Mouse (Mus musculus): Measurements from ENCODE around the gene Dlx1. TPM values are rescaled to one million over a fixed set of nuclear protein-coding genes. Genes with fewer than 3 reads are reported as not detected.

Dlx1 gene
- total RNA-seq, 2 experiments from 2014 or later = not detected

- no peak for DNase-seq
- intact Hi-C loops (cut with DNase I) = no loop called here
Measured at GRCm38 (mm10) chr2:71527323-71528013, 445 bp upstream of the Dlx1 start.

- DNase-seq = no peak
- intact Hi-C loops (cut with DNase I) = no loop called here
Measured at GRCm38 (mm10) chr2:71528714-71529510, 999 bp downstream of the Dlx1 start.

- intact Hi-C loops (cut with DNase I) = loop anchor here (2.0 kb wide), 1 partner anchor 15 kb away; no protein-coding TSS in a partner anchor
- peak; percentile 53 to 56 for DNase-seq
Measured at GRCm38 (mm10) chr2:71529511-71530351, 1.8 kb downstream of the Dlx1 start.

DNA sequence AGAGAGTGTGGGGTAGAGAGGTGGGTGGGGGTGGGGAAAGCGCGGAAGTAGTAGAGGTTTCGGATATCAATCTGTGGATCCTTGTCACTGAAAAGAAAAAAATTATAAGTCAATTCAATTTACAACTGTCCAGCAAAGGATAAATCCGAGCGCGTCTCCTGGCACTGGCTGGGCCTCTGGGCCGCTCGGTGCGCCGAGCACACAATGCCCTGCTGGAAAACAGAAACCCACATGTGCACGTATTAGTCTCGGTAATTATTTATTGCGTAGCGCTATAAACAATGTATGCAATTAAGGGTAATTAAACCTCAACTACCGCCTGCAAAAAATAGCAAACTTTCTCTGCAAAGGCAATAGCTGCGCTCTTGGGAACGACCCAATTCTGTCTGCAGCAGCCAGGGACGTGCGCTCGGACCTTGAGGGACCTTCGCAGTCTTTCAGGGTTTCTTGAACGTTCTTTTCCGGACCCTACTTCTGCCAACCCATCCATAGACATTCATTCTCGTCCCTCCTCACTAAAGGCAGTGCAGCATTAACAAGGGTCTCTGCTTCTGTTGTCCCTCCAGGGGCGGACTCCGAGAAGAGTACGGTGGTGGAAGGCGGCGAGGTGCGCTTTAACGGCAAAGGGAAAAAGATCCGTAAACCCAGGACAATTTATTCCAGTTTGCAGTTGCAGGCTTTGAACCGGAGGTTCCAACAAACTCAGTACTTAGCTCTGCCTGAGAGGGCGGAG lies 2.6 kb downstream of the Dlx1 start:
- intact Hi-C loops (cut with DNase I) = loop anchor here (2.0 kb wide), 1 partner anchor 14 kb away; no protein-coding TSS in a partner anchor
- no peak for DNase-seq

GRCm38 (mm10) chr2:71531124-71531590 lies 3.2 kb downstream of the Dlx1 start:
- intact Hi-C loops (cut with DNase I) = loop anchor here (2.0 kb wide), 1 partner anchor 14 kb away; no protein-coding TSS in a partner anchor
- no peak for DNase-seq

DNA sequence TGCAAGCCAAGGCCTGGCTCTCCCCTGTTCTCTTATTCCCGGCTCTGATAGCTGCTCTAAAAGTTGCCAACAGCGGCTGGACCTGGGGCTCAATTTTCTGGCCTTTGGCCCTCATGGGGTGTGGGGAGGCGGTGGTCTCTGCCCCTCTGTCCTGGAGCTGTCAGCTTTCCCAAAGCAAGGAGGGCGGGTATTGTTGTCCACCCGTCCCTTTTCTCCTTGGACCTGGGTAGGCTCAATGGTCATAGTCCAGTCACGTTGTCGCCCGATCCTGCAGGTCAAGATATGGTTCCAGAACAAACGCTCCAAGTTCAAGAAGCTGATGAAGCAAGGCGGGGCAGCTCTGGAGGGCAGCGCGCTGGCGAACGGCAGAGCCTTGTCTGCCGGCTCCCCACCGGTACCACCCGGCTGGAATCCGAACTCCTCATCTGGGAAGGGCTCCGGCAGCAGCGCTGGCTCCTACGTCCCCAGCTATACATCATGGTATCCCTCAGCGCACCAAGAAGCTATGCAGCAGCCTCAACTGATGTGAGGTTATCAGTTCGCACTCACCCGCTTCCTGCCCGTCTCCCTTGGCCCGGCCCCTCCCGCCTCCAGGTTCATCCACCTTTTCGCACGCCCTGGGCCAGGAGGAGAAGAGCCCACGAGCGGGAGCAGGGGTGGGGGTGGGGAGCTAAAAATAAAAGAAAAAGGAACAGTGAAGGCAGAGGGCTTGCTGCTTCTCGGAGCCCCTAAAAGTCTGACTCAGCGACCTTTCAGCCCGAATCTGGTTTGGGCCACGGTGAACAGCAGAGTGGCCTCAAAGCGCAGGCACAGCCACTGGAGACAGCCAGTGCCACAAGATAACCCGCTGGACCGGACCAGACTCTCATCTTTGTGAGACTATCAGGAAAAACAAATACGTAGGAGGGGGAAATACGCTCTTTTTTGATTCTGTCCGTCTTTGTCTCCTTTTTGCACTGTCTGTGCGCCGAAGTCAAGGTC lies 4.4 kb downstream of the Dlx1 start:
- intact Hi-C loops (cut with DNase I) = loop anchor here (2.0 kb wide), 1 partner anchor 13 kb away; no protein-coding TSS in a partner anchor
- DNase-seq = no peak

- intact Hi-C loops (cut with DNase I) = no loop called here
- no peak for DNase-seq
Measured at GRCm38 (mm10) chr2:71533094-71533493, 5.2 kb downstream of the Dlx1 start.

GRCm38 (mm10) chr2:71534242-71535052 lies 6.5 kb downstream of the Dlx1 start:
- DNase-seq = no peak
- intact Hi-C loops (cut with DNase I) = no loop called here

DNA sequence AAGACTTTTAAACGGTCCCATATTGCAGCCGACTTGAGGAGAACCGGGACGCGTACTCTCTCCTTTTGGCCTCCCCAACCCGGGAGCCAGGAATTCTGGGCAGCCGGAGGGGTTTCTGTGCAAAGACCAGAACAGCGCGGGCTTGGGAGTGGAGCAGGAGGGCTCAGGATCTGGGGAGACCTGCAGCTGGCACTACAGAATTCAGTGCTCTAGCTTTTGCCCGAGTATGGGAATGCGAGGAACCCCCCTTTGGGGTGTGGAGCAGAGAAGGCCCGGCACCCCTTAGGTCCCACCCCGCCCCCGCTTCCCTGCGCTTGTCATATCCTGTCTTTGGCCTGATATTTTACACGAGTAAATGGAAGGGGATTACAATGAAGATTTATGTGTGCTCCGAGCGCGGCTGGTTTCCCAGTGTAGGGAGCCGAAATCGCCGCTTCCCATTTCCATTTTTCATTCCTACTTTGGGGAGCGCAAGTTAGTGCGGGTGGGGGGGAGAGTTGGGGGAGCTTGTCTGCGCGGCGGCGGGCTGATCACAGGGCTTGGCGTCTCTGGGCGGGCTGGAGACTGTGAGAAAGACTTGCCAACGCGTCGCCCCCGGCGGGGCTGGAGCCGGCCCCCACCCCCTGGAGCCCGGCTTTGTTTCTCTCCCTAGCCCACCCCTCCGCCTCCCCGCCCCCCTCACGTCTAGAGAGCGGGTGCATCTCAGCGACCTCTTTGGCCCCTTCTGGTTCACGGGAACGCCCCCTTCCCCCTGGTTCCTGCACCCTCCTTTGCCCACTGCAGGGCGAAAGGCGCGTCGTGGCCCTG lies 12.9 kb downstream of the Dlx1 start:
- intact Hi-C loops (cut with DNase I) = loop anchor here (10.0 kb wide), 1 partner anchor 1734 kb away; the partner anchor contains the start of gene Sp9
- no peak for DNase-seq

GRCm38 (mm10) chr2:71541418-71542226 lies 13.7 kb downstream of the Dlx1 start:
- intact Hi-C loops (cut with DNase I) = loop anchor here (10.0 kb wide), 1 partner anchor 1733 kb away; the partner anchor contains the start of gene Sp9
- no peak for DNase-seq

DNA sequence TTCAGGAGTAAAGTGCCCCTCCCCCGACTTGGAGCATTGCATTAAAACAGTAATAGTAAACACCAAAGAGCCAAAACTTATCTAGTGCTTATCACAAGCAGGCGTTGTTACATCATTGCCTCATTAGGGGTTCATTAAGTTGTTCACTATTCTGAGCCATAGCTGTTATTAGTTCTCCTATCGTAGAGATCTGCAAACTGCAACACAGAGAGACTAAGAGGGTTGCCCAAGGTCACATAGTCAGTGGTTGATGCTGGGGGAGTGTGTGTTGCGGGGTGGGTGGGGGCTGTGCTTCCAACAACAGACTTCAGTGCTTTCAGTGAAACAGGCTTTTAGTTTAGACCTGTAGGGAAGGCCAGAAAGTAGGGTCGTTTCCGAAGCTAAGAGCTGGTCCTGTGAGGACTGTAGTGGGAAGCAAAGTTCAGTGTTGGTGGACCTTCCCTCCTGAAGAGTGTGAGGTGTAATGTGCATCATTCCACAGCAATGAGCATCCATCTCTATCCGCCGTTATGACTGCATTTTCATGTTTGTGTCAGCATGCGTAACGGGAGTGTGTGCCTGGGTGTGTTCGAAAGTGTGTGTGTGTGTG lies 14.4 kb downstream of the Dlx1 start:
- no peak for DNase-seq
- intact Hi-C loops (cut with DNase I) = loop anchor here (10.0 kb wide), 1 partner anchor 1732 kb away; the partner anchor contains the start of gene Sp9

- intact Hi-C loops (cut with DNase I) = loop anchor here (10.0 kb wide), 1 partner anchor 1732 kb away; the partner anchor contains the start of gene Sp9
- no peak for DNase-seq
Measured at GRCm38 (mm10) chr2:71542816-71543301, 14.9 kb downstream of the Dlx1 start.

DNA sequence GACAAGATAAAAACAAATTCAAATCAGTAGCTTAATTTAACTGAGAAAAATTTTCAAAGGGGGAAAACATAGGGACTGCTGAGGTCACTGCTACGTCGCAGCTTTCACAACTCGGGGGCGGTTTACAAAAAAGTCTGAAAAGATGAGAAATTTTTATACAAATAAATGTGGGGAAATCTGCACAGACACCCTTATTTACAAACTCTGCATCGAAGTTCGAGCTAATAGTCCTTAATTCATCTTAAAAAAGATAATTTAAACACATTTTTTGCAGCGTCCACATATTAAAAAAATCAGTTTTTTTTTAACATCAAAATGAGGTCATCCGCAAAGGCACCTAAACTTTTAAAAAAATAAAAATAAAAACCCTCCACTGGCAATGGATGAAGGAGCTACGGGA lies 15.6 kb downstream of the Dlx1 start:
- no peak for DNase-seq
- intact Hi-C loops (cut with DNase I) = loop anchor here (10.0 kb wide), 1 partner anchor 1731 kb away; the partner anchor contains the start of gene Sp9

DNA sequence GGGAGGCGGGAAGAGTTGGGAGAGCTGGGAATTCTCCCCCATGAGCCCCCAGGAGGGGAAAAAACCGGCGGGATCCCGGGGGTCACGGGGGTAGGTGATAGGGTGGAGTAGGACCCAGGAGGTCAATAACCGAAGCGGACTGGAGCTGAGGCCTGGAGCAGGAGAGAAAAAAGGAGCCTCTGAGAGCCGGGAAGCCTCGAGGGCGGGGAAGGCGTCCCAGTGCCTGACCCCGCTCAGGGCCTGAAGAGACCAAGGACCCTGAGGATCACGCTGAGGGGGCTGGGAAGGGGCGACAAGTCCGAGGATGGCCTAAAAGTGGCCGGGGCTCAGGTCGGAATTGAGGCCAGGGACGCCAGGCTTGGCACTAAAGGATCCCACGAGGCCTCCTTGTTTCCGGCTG lies 16.0 kb downstream of the Dlx1 start:
- intact Hi-C loops (cut with DNase I) = loop anchor here (2.0 to 10.0 kb wide), 2 partner anchors 13 to 1731 kb away; partner anchors contain the start of gene Sp9
- DNase-seq = no peak

Data from gastrocnemius, postnatal 36 days (tissue).